Mouse (Mus musculus) embryonic facial prominence, embryonic 13.5 days (tissue): ENCODE data around the gene Atp6v0a1. TPM values are rescaled to one million over a fixed set of nuclear protein-coding genes. Genes with fewer than 3 reads are reported as not detected.

ENCODE experiments used
- microRNA-seq: library from miRNA; unstranded; fragments of <30 nt; microRNA quantifications from one replicate; pipeline ENCODE4, GENCODE M21; 2016
- polyA plus RNA-seq: library from polyadenylated mRNA; unstranded; fragments of >200 nt; fragmentation: Nextera tagmentation; extraction: Ambion mirVana; gene quantifications from 2 replicates; pipeline ENCODE4 v1.2.1, GENCODE M21; 2015

Atp6v0a1 gene
- polyA plus RNA-seq, 1 experiment from 2014 or later: 33.2 TPM

Small RNA genes within 50 kb of the gene (microRNA-seq; reads per million reads assigned to microRNA genes)
- gene Mir6928: 0.92 reads per million

Other genes with a start within 250 kb of the Atp6v0a1 start
- gene Kcnh4, start 249.5 kb upstream of the Atp6v0a1 start, polyA plus RNA-seq: 0.08 and 0.14 TPM in 2 replicates
- gene Hcrt, start 246.5 kb upstream of the Atp6v0a1 start, polyA plus RNA-seq: not detected in 2 replicates
- 6.3 and 7.0 TPM in 2 replicates for gene Ghdc, start 238.5 kb upstream of the Atp6v0a1 start, polyA plus RNA-seq
- gene Stat5b, start 158.7 kb upstream of the Atp6v0a1 start, polyA plus RNA-seq: 19.1 and 19.9 TPM in 2 replicates
- gene Stat5a, start 150.1 kb upstream of the Atp6v0a1 start, polyA plus RNA-seq: 4.9 and 6.6 TPM in 2 replicates
- 40.7 and 48.3 TPM in 2 replicates for gene Stat3, start 69.9 kb upstream of the Atp6v0a1 start, polyA plus RNA-seq
- 152 and 169 TPM in 2 replicates for gene Cavin1, start 38.6 kb upstream of the Atp6v0a1 start, polyA plus RNA-seq
- 8.7 and 9.0 TPM in 2 replicates for gene Naglu, start 60.6 kb downstream of the Atp6v0a1 start, polyA plus RNA-seq
- 0.15 TPM in 1 of 2 replicates, not detected in the other for gene Hsd17b1, start 69.0 kb downstream of the Atp6v0a1 start, polyA plus RNA-seq
- 40.8 and 43.8 TPM in 2 replicates for gene Coasy, start 73.1 kb downstream of the Atp6v0a1 start, polyA plus RNA-seq
- 46.8 and 50.9 TPM in 2 replicates for gene Mlx, start 77.8 kb downstream of the Atp6v0a1 start, polyA plus RNA-seq
- gene Psmc3ip, start 86.0 kb downstream of the Atp6v0a1 start, polyA plus RNA-seq: 43.5 and 46.1 TPM in 2 replicates
- 19.2 and 21.4 TPM in 2 replicates for gene Retreg3, start 110.4 kb downstream of the Atp6v0a1 start, polyA plus RNA-seq
- gene Tubg1, start 110.5 kb downstream of the Atp6v0a1 start, polyA plus RNA-seq: 69.7 and 77.2 TPM in 2 replicates
- gene Tubg2, start 146.5 kb downstream of the Atp6v0a1 start, polyA plus RNA-seq: 12.6 and 12.9 TPM in 2 replicates
- gene Cntnap1, start 161.1 kb downstream of the Atp6v0a1 start, polyA plus RNA-seq: 0.50 and 1.2 TPM in 2 replicates
- 9.7 and 10.2 TPM in 2 replicates for gene Plekhh3, start 161.9 kb downstream of the Atp6v0a1 start, polyA plus RNA-seq
- gene Ccr10, start 166.0 kb downstream of the Atp6v0a1 start, polyA plus RNA-seq: 0.15 and 0.27 TPM in 2 replicates
- 16.9 and 19.8 TPM in 2 replicates for gene Ezh1, start 217.0 kb downstream of the Atp6v0a1 start, polyA plus RNA-seq
- gene Ramp2, start 236.6 kb downstream of the Atp6v0a1 start, polyA plus RNA-seq: 84.9 and 92.3 TPM in 2 replicates
- 106 and 118 TPM in 2 replicates for gene Vps25, start 244.3 kb downstream of the Atp6v0a1 start, polyA plus RNA-seq